Mouse (Mus musculus) frontal cortex, adult 2 months (tissue): ENCODE results near the gene Calm5. TPM values are rescaled to one million over a fixed set of nuclear protein-coding genes. Genes with fewer than 3 reads are reported as not detected.
A peak's percentile ranks its signal among the peaks of the same experiment; 100 is the strongest.
"Not testable (repeated sequence)": the region's sequence is repeated elsewhere in the genome, so short reads cannot be mapped to it uniquely, and the experiment has no call there.

Experiments
- DNase-seq, 2 experiments: peaks; one replicate each; pipeline ENCODE4 v3.0.0; 2022; ENCODE audit warnings: low spot score in 1 of 2; ENCODE audit errors: extremely low spot score in 1 of 2
- polyA plus RNA-seq: library from polyadenylated mRNA; depleted of rRNA; stranded (reverse); fragments of >200 nt; gene quantifications from 2 replicates; pipeline ENCODE4 v1.2.3, GENCODE M21; 2012

The Calm5 gene
- polyA plus RNA-seq, 1 experiment = not detected

- peak in 1 of 2 experiments; percentile 13 for DNase-seq
Observed at GRCm38 (mm10) chr13:3865648-3866354, 11.8 kb downstream of the Calm5 start.

- no peak for DNase-seq
Observed at GRCm38 (mm10) chr13:3866355-3867052, 12.5 kb downstream of the Calm5 start.

DNA sequence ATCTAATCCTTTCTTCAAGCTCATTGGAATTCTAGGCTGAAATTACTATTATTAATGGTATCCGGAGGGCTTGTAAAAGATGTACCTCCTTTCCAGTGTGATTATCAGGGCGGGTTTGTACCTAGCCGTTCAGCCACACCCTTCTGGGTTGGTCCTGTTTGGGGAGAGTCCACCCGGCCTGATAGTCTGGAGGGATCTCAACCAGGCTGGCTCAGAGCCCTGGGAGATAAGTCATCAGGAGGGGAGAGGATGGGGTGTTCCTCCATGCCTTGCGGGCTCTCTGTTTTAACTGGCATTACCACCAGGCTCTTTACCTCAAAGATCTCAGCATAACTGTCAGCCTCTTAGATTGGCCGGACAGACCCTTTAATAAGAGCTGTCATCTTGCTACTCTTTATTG lies 13.2 kb downstream of the Calm5 start:
- DNase-seq = no peak

- DNase-seq = no peak
Observed at GRCm38 (mm10) chr13:3869901-3870300, 15.9 kb downstream of the Calm5 start.

DNA sequence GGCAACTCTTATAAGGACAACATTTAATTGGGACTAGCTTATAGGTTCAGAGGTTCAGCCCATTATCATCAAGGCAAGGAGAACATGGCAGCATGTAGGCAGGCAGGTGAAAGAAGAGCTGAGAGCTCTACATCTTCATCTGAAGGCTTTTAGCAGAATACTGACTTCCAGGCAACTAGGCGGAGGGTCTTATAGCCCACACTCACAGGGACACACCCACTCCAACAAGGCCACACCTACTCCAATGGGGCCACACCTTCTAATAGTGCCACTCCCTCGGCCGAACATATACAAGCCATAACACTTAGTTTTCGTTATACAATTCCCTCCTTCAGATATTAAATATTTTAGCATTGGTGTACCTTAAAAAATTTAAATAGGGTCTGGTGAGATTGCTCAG lies 18.9 kb downstream of the Calm5 start:
- DNase-seq = no peak

DNA sequence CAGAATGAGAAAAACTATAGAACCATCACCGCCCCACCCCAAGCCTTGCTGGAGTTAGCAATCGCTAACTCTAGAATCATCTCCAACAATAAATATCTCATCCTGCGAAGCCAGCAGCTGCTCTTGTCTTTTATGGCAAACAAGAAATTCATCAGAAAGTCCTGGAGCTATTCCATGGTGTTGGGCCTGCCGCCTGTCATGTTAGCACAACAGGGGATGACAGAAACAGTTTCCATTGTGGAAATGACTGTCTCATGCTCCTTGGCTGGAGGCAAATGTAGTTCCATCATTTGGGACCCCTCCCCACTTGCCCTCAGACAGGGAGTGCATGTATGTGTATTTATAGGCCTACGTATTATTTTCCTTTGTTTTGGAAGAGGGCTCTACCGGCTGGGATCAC lies 22.5 kb downstream of the Calm5 start:
- DNase-seq = peak in 1 of 2 experiments; percentile 25

DNA sequence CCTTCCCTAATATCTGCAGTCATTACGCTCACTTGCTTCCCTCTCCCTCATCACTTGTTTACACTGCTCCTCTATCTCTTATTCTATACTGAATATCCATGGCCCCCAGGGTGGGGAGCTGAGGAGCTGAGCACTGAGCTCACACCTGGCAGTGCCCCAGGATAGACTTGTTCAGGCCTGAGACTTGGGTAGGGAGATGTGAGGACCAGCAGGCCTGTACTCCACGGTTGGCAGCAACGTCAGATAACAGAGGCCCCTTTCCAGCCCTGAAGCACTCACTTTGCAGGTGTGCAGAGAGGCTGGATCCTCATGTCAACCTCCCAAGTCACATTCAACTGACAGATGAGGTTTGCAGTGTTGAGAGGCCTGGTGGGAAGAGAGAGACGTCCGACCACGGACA lies 23.2 kb downstream of the Calm5 start:
- DNase-seq = no peak

DNA sequence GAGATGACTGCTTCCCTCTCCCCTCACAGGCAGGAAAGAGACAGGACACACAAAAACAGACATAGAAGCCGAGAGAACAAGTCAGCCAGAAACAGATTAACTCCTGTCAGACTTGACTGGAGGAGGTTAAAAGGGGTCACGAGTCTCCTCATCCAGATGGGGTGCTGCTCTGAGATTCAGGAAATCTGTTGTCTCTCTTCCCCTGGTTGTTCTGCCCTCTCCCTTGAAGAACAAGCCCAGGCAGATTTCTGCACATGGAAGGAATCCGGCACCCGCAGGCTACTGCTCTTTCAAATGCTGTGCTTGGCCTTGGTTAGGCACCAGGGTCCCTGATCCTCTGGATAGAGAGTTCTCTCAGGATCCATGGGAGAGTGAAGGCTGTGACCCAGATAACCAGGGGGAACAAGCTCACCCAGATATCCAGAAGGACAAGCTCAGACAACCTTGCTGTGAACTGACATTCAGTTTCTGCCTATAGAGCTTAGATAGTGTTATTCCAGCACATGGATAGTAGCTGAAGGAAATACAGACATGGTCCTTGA lies 23.8 kb downstream of the Calm5 start:
- DNase-seq = no peak

DNA sequence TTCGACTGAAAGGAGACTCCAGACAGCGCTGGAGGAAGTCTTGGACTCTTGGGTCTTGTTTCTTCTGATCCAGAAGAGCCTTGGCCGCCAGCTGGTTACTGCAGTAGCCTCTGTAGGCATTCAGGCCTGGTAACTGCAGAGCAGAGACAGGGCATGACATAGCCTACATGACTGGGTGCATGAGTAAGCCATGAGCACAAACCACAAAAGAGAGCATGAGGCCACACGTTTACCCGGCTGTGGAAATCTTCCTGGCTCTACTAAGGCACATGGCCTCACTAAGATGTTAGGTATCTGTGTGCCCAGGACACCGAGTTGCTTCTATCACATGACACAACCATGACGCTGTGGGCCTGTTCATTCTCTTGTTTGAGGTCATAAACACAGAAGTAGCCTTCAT lies 32.7 kb downstream of the Calm5 start:
- no peak for DNase-seq

DNA sequence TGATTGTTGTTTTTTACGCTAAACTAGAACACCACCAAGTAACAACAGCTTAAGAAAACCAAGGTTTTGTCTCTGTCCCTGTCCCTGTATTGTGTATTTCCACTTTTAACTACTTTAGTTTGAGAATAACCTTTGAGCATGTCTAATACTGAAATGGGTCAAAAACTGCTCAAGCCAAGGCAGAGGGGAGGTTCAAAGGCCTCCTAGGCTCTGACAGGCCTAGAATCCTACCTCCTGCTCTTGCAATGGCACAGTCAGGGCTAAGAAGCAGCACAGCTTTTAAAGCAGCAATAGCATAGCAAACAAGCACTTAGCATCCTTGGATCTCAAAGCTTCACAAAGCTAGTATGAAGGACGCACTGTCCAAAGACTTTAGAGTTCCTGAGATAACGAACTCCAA lies 35.1 kb downstream of the Calm5 start:
- no peak for DNase-seq

- no peak for DNase-seq
Observed at GRCm38 (mm10) chr13:3890061-3890460, 36.1 kb downstream of the Calm5 start.

DNA sequence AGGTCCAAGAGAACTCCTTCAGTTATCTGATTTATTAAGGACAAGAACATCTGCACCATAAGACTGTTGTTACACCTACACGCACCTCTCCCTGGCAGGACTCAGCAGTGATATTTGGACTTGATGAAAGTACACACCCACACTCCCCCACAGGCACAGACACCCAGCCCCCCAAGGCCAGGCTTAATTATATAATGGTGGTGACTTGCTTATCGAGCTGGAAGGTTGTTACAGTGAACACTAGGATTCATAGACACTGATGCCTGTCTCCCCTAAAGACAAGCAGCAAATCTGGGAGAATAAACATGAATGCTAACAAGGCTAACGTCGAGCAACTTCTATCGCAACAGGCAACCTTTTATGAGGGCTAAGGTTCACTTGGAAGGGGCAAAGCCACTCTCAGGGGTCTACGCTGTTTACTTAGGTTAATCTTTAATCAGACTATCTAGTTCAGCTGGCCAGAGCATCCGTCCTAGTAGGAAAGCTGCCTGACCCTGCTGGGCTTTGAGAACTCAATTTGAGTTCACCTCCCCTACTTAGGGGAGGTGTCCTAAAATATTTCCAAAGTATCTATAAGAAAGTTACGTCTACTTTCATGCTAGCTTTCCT lies 37.6 kb downstream of the Calm5 start:
- peak in 1 of 2 experiments; percentile 11 for DNase-seq

- DNase-seq = no peak
Observed at GRCm38 (mm10) chr13:3892601-3893000, 38.6 kb downstream of the Calm5 start.

DNA sequence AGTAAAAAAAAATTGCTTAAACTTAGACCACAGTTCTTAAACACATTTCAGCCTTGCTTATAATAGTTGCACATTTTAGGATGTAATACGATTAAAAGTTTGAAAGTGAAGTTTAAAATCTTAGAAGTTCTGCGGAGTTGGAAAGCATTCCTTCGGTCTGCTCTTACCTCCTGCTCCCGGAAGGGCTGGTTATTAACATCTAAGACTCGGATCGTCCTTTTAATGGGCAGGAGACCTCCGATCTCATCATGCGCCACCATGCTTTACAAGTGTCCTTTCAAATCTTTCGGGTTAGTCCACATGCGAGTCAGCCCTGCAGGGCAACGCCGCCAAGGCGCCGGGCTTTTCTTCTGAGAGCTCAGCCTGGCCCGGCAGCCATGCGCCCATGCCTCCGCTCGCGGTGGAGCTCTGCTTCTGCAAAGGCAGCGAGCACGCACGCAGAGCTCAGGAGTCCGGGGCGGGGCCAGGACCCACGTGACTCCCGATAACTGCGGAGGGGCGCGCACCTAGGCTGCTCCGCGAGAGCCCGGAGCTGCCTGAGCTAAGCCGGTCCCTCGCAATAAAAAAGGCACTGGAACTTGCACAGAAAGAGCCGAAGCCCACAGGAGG lies 39.3 kb downstream of the Calm5 start:
- DNase-seq = peak; percentile 73 to 91

- no peak for DNase-seq
Observed at GRCm38 (mm10) chr13:3894549-3894948, 40.6 kb downstream of the Calm5 start.

DNA sequence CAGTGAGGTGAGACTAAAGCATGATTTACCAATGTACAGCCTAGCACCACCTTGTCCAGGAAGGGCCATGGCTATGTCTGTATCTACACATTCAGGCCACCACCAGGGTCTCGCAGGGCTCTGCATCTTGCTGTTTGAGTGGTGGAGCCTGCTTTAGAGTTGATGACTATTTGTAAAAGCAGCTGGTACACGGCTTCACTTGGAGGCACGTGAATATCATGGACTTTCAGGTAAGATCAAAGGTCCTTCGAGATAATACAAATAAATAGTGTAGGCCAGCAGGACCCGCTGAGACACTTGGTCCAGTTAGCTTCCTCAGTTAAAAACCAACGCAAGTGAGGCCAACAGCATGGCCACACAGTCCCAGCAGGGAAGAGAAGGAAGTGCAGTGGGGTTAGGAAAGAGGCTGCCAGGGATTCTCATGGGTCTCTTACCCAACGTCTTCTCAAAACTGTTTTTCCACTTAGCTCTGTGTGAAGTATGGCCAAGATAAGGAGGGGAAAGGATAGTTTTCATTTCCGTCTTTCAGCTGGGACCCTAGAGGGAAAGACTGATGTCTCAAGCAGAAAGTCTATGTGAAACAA lies 41.5 kb downstream of the Calm5 start:
- DNase-seq = no peak

GRCm38 (mm10) chr13:3896032-3896431 lies 42.1 kb downstream of the Calm5 start:
- DNase-seq = no peak

- peak; percentile 63 to 93 for DNase-seq
Observed at GRCm38 (mm10) chr13:3896913-3897312, 42.9 kb downstream of the Calm5 start.

GRCm38 (mm10) chr13:3898202-3898601 lies 44.2 kb downstream of the Calm5 start:
- DNase-seq = not testable (repeated sequence)

DNA sequence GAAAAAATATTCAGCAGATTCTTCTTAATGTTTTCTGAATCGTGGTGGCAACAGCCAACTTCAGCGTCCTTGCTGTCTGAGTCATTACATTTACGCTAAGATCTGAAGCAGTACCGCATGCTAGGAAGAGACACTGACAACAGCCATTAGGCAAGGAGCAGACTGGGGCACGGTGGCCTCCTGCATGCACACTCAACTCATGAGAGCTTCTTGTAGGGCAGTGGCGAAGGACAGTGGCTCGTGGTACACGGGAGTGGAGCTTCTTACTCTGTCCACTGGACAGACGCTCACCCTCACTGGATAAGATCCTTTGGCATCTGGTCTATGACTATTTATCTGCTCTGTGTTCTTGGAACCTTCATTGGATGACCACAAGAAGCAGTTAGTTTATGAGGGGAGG lies 45.3 kb downstream of the Calm5 start:
- no peak for DNase-seq
